Mouse (Mus musculus): ENCODE measurements around the gene Syce1.

Gene Syce1

DNA sequence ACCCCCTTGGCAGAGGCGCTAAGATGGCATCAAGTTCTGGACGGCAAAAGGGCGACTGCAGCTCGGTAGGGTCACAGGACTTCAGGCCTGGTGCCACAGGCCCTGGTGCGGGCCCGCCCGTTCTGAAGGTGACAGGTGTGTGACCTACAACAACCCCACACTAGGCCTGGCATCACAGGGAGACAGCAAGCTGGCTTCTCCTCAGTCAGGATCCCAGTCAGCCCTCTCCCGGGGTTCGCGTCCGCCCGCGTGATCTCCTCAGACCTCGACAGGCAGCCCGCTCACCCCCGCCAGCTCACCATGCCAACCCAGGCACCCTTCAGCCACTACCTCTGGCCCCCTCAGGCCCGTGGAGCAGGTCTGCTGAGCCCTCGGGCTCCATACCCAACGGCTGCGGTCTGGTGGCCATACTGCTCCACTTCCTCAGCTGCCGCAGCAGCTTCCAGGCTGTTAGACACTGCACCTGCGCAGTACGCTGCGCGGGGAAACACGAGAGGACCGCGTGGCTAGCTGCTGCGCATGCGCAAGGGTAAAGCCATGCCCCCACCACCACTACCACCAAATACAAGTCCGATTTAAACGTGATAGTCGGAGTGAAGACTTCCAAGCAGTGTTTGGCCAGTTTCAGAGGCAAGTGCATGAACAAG lies at the start of gene Syce1:
Syce1 (minus strand) TSS at position 447 of the 647 bp plus-strand sequence.
- in situ Hi-C loops (cut with MboI; ENCODE audit: low pct_unique_long_range_greater_than_20kb in 1 of 2, low sequenced_read_pairs in 2 of 2, unreplicated experiment in 1 of 2), result no loop called here

DNA sequence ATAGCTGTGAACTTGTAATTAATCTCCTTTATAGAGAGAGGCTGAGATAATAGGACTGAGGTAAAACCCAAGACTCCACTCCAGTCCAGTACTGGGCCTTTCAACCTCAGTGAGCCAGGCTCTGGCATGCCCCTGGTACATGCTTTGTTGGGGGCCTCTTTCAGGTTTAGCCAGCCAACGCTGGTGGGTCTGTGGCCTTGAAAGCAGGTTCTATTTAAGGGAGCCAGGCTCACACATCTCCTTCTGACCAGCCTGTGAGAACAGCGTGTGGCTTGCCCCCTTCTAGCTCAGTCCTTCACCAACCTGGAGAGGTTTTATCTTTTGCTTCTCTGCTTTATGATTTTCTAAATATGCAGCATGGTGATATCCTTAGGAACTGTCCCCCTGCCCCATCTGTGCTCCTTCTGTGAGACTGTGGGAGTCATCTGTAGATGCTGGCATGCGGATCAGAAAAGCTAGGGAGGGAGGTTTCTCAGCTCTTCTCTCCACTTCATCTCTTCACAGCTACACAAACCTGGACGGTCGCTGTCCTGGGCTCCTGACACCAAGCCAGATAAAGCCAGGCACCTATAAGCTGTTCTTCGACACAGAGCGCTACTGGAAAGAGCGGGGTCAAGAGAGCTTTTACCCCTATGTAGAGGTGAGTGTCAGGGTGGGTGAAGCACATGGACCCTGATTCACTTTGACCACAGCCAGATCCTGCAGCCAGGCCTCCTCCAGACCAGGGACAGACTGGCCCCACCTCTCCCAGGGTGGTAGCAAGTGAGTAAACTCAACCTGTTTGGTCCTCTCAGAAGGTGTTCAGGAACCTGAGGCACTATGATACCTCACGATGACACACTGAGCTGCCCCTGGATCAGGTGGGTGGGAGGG lies 48.8 kb upstream of the Syce1 start:
- in situ Hi-C loops (cut with MboI; ENCODE audit: low pct_unique_long_range_greater_than_20kb in 1 of 2, low sequenced_read_pairs in 2 of 2, unreplicated experiment in 1 of 2), result no loop called here

DNA sequence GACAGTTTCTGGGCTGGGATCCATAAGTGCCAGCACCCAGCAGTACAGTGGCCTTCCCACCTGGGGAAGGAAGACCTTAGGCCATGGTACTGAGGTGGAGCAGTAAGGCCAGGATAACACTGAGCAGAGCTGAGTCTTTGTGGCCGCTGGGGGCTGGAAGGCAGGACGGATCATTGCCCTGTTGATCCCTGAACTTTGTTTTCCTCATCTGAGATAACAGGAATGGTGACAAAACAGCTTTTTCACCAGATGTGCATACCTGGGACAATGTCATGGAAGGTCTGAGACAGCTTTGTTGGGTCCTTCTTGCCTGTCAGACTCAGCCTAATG lies 48.1 kb upstream of the Syce1 start:
- in situ Hi-C loops (cut with MboI; ENCODE audit: low pct_unique_long_range_greater_than_20kb in 1 of 2, low sequenced_read_pairs in 2 of 2, unreplicated experiment in 1 of 2), result no loop called here

DNA sequence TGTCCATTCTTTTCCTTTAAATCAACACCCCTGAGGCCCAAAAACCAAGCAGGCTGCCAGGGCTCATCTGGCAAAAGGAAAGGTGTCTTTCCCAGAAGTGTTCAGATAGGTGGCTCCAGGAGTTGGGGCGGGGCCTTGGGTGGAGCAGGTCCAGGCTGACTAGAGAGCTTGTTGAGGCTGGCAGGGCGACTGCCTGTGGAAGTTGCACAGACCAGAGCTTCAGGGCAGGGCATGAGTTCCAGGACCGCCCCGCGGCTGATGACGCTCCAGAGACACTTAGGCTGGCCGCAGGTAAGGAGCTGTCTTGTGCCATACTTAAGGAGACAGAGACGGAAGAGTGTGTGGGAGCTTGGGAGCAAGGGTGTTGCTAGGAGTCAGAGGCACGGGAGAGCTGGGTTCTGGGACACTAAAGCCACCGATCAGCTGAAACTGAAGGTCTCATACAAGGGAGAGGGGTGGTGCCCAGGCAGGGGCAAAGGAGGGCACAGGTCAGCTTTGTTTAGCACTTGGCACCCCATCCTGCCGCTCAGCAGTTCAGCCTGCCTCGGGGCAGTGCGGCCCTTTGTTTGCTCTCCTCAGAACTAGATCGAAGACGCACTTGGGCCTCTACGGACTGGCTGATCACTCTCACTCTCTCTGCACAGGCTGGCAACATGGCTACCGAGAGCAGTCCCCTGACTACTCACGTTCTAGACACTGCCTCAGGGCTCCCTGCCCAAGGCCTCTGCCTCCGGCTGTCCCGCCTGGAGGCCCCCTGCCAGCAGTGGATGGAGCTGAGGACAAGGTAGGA lies 47.5 kb upstream of the Syce1 start, which contains the start of gene Urah:
Urah (plus strand) TSS at position 51 of the 790 bp plus-strand sequence.
- in situ Hi-C loops (cut with MboI; ENCODE audit: low pct_unique_long_range_greater_than_20kb in 1 of 2, low sequenced_read_pairs in 2 of 2, unreplicated experiment in 1 of 2), result no loop called here

DNA sequence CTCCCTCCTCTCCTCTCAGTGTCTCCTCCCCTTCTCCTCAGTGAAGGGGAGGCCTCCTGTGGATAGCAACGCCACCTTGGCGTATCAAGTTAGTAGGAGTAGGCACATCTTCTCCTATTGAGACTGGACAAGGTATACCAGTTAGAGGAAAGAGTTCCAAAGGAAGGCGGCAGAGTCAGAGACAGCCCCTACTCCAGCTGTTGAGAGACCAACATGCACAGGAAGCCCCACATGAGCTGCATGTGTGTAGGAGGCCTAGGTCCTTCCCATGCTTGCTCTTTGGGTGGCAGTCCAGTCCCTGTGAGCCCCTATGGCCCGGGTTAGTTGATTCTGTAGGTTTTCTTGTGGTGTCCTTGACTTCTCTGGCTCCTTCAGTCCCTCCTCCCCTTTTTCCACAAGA lies 45.7 kb upstream of the Syce1 start:
- in situ Hi-C loops (cut with MboI; ENCODE audit: low pct_unique_long_range_greater_than_20kb in 1 of 2, low sequenced_read_pairs in 2 of 2, unreplicated experiment in 1 of 2), result no loop called here

DNA sequence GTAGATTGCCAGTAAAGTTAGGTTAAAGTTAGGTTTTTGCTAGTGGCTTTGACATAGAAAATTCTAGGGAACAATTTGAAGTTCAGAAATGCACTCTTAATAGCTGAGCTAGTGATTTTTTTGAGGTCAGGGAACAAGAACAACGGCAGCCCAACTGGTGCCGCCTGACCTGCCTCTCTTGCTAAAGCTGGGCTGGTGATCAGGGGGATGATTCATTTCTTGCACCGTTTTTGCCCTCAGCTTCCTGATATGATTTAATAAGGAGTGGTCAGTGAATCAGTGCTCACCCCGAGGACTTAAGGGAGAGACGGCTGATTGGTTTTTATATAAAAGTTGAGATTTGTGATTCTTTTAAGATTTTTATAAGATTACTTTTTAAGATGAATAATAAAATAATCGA lies 43.8 kb upstream of the Syce1 start:
- in situ Hi-C loops (cut with MboI; ENCODE audit: low pct_unique_long_range_greater_than_20kb in 1 of 2, low sequenced_read_pairs in 2 of 2, unreplicated experiment in 1 of 2), result no loop called here

DNA sequence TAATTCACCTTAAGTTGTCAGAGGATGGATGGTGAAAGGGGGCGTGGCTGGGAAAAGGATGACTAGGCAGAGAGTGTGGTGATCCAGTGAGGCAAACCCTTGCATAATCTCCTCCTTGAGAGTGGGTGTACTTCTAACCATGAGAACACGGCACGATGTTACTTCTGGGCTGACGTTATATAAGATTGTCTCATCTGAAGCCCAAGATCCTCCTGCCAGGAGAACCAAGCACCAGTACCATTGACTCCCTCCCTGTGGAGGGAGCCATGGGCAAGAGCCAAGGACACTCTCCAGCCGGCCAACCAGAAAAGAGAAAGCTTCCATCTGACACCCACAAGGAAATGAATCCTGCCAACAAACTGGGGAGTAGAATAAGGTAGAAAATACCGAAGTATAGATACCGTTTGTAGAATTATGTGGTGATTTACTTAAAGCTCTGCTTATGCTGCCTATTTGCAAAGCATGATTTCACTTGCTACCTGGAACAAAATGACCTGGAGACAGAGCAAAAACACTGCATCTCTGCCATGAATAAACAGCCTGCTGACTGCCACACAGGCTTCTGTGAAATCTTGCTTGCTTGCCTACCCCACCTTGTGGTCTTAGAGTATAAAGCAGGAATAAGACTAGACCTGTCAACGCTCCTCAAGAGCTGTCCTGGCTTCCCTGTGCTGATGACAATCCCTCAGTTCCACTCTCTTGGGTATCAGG lies 40.7 kb upstream of the Syce1 start:
- in situ Hi-C loops (cut with MboI; ENCODE audit: low pct_unique_long_range_greater_than_20kb in 1 of 2, low sequenced_read_pairs in 2 of 2, unreplicated experiment in 1 of 2), result no loop called here

DNA sequence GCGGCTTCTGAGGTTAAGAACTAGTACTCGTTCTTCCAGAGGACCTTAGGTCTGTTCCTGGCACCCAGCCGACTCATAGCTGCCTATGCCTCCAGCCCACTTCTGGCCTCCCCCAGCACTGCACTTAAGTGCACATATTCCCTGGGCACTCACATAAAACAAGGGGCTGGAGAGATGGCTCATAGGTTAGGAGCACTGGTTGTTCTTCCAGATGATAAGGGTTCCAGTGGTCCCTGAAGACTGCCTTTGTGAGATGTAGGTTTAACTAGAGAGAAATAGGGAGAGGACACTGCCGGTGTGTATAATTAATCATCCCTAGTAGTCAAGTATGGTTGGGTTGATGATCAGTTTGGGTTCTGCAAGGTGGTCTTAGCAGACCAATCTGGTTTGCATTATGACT lies 35.1 kb upstream of the Syce1 start:
- in situ Hi-C loops (cut with MboI; ENCODE audit: low pct_unique_long_range_greater_than_20kb in 1 of 2, low sequenced_read_pairs in 2 of 2, unreplicated experiment in 1 of 2), result no loop called here

DNA sequence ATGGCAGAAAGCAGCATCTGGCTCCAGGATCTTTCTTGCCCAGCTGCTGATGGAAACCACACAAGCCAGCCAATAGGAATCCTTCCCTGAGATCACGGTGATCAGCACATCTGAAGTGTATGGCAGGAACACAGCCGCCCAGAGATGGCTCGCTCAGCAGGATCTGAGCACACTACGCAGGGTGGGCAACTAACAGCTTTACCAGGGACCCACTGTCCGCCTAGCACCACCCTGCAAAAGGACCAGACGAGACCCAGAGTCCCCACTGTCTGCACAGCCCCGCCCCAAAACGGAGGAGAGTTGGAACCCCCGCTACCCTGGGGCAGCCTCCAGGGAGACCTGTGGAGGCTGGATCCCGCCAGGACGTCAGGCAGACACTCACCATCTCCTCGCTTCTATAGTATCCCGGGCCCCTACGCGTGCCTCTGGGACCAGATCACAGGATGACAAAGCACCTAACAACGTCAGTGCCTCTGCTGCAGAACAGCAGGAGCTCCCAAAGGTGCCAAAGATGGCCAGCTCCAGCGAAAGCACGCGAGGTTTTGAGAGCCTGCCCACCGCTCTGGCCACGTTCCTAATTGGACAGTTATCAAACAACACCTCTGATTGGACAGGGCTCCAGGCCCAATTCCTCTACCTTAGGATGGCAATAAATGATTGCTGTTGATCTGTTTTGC lies 34.1 kb upstream of the Syce1 start, which contains the start of gene Zfp941:
Zfp941 (minus strand) TSS at position 526 of the 677 bp plus-strand sequence.
- in situ Hi-C loops (cut with MboI; ENCODE audit: low pct_unique_long_range_greater_than_20kb in 1 of 2, low sequenced_read_pairs in 2 of 2, unreplicated experiment in 1 of 2), result no loop called here

DNA sequence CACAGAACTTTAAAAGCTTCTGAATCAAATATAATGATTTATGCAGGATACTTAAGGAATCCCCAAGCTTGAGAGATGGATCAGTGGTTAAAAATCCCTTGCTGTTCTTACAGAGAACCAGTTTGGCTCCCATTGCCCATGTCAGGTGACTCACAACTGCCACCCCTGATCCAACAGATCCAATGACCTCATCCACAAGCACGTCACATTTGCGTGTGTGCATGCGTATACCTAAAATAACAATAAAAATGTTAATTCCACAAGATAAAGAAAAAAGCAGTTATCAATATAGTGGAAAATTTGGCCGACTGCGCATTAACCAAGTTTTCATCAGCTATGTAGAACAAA lies 33.6 kb upstream of the Syce1 start:
- in situ Hi-C loops (cut with MboI; ENCODE audit: low pct_unique_long_range_greater_than_20kb in 1 of 2, low sequenced_read_pairs in 2 of 2, unreplicated experiment in 1 of 2), result no loop called here

DNA sequence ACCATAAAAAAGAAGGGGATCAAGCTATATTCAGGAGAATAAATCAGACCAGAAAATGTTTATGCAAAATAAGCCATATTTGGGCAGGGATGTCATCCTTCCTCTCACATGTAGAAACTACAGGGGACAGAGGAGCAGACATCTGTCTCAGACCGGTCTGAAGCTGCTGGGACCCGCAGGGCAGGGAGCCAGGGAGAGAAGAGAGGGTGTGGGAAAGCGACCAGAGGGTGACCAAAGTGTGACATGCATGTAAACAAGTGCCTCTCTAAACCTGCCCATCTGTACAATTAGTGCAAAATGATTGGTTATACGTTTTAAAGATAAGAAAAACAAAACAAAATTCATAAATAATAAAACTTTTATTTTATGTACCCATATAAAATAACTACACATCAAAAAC lies 32.5 kb upstream of the Syce1 start:
- in situ Hi-C loops (cut with MboI; ENCODE audit: low pct_unique_long_range_greater_than_20kb in 1 of 2, low sequenced_read_pairs in 2 of 2, unreplicated experiment in 1 of 2), result no loop called here

DNA sequence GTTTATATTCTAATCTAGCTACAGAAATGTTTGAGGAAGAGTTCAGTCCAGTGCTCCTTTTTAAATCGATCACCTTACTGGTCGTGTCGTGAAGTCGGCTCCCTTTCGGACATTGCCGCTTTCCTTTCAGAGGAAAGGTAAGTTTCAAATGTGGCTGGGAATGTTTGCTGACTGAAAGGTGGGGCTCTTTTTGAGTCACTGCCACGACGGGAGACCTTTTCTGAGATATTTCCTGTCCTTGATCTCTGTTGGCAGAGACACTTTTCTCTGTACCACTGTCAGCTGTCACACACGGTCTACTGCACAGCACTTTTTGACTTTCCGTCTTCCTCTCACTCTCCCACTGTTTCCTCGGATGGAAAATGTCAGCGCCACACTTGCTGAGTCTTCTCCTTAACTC lies 25.2 kb upstream of the Syce1 start:
- in situ Hi-C loops (cut with MboI; ENCODE audit: low pct_unique_long_range_greater_than_20kb in 1 of 2, low sequenced_read_pairs in 2 of 2, unreplicated experiment in 1 of 2), result no loop called here

DNA sequence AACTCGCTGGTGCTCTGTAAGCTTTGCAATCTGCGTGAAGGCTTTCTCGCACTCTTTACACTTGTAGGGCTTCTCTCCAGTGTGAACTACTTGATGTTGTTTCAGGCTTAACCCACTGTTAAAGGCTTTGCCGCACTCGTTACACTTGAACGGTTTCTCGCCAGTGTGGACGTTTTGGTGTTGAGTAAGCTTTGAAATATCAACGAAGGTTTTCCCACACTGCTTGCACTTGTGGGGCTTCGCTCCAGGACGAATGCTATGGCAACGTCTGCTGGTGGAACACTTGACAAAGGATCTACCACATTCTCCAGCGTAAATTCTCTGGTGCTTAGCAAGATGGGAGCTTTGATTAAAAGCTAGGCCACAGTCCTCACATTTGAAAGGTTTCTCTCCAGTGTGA lies 24.1 kb upstream of the Syce1 start:
- in situ Hi-C loops (cut with MboI; ENCODE audit: low pct_unique_long_range_greater_than_20kb in 1 of 2, low sequenced_read_pairs in 2 of 2, unreplicated experiment in 1 of 2), result no loop called here

DNA sequence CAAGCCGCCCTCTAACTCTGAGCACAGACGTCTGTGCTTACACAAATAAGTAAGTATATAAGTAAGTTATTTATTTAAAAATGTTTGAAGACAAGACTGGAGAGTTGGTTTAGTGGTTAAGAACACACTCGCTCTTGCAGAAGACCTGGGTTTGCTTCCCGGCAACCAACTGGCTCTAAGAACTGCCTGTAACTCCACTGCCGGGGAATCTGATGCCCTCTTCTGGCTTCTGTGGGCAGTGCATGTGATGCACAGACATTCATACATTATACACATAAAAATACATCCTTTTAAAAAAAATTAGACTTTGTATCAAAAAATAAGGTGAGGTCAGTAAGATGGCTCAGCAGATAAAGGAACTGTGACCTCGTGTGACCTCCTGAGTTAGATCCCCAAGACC lies 22.8 kb upstream of the Syce1 start:
- in situ Hi-C loops (cut with MboI; ENCODE audit: low pct_unique_long_range_greater_than_20kb in 1 of 2, low sequenced_read_pairs in 2 of 2, unreplicated experiment in 1 of 2), result no loop called here

DNA sequence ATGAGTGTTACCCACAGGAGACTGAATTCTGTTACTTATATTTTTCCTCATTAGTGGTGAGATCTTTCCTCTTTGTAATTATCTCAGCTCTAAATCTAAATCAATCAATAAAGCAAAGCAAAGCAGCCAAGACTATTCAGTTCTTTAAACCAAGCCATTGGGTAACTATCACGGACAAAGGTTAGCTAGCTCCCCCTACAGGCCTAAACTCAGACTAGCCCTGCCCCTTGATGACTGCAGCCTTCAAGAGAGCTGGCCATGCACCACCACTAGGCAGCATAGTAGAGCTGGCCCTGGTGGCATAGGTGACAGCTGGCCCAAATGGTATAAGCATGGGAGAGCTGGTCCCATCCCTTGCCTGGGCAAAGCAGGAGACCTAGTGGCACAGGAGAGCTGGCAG lies 18.1 kb upstream of the Syce1 start:
- in situ Hi-C loops (cut with MboI; ENCODE audit: low pct_unique_long_range_greater_than_20kb in 1 of 2, low sequenced_read_pairs in 2 of 2, unreplicated experiment in 1 of 2), result no loop called here

DNA sequence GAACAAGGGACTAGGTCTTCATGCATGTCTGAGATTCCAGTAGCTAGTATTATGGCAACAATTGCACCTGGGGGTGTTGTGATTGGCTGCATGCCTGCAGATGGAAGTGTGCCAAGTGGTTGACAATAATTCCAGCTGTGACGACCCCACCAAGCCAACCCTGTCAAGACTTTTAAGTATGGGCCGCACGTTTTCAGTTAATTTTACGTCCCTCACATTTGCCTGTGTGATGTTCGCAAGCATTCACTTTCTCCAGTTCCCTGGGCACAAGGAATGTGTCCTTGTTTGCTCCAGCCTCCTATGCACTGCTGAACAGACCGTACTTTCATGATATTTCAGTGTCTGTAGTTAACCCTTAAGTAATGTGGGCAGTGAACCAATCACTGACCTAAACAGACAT lies 15.0 kb upstream of the Syce1 start:
- in situ Hi-C loops (cut with MboI; ENCODE audit: low pct_unique_long_range_greater_than_20kb in 1 of 2, low sequenced_read_pairs in 2 of 2, unreplicated experiment in 1 of 2), result no loop called here

DNA sequence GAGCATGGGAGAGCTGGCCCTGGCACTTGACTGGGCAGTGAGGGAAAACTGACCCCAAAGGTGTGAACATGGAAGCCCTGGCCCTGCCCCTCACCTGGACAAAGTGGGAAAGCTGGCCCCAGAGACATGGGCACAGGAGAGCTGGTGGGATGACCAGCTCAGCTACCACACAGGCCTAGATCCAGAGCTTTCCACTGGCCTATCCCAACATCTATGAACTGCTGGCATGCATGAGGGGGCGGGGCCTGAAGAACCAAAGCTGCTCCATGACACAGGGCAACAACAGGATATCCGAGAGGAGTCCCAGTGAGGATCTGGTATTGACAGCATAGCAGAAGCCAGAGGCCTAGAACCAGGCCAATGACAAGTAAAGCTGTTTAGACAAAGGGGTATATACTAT lies 10.6 kb upstream of the Syce1 start:
- in situ Hi-C loops (cut with MboI; ENCODE audit: low pct_unique_long_range_greater_than_20kb in 1 of 2, low sequenced_read_pairs in 2 of 2, unreplicated experiment in 1 of 2), result loop anchor here in 1 of 2 experiments (10.0 kb wide), 1 partner anchor 603 kb away; no protein-coding TSS in a partner anchor

DNA sequence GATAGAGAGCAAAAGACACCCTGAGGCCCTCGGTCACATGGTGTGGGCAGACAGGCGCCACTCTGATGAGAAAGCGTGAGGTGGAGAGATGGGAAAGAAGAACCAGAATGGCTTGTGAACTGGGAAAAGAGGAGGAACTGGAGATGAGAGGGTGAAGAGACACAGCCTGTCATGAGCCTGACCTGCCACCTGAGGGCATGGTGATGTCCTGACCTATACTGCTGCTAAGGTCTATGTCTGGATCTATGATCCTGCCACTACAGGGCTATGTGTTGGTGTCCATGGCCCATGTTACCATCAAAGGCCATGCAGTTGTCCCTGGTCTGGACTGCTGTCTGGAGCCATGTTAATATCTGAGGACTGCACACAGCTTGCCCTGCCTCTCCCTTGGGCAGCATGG lies 10.0 kb upstream of the Syce1 start:
- in situ Hi-C loops (cut with MboI; ENCODE audit: low pct_unique_long_range_greater_than_20kb in 1 of 2, low sequenced_read_pairs in 2 of 2, unreplicated experiment in 1 of 2), result loop anchor here in 1 of 2 experiments (10.0 kb wide), 1 partner anchor 603 kb away; no protein-coding TSS in a partner anchor
